Mouse (Mus musculus) heart, postnatal 36 days (tissue): ENCODE measurements around the gene Ndufb10. TPM values are rescaled to one million over a fixed set of nuclear protein-coding genes. Genes with fewer than 3 reads are reported as not detected.

Experiments used
- DNase-seq, 2 experiments: peaks; one replicate each; pipeline ENCODE4 v3.0.0; 2021 to 2022
- intact Hi-C: fragments of 180-260 bp; cut with DNase I; formaldehyde crosslinking; loops from one replicate; pipeline ENCODE4 v1.15.1; 2025
- total RNA-seq, 2 experiments: library from RNA; stranded (reverse); gene quantifications; 2 replicates each; pipeline ENCODE4 v1.2.3; 2021

The Ndufb10 gene
- total RNA-seq, 2 experiments from 2014 or later: 979 to 1,034 TPM

- DNase-seq: no peak
- intact Hi-C loops: no loop called here
These were observed 50.0 kb downstream of the Ndufb10 start for GRCm38 (mm10) chr17:24674277-24674676.

DNA sequence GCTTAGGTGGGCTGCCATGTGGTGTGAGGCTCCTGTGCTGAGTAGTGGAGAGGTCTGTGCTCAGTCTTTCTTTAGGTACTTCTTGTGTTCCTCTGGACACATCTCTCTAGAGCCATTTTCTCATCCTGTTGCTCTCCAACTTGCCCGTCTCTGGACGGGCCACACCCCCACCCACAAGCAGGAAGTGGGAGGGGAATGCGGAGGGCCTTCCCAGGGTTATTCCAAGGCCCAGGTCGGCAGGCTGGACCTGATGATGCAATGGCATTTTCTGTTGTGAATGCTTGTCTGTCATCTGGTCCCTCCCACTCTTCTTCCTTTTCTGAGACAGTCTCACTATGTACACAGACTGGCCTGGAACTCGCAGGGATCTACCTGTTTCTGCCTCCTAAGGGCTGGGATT, 52.1 kb downstream of the Ndufb10 start:
- intact Hi-C loops: no loop called here
- peak; percentile 48 to 53 for DNase-seq

Other genes with a start within 250 kb of the Ndufb10 start
- 1 to 10 TPM; 8.1 to 9.0 TPM for gene Mlst8, start 245.4 kb downstream of the Ndufb10 start, total RNA-seq
- gene Caskin1, start 235.9 kb downstream of the Ndufb10 start, total RNA-seq: under 1 TPM; 0.11 to 0.14 TPM
- gene Traf7, start 196.5 kb downstream of the Ndufb10 start, total RNA-seq: 10 to 100 TPM; 45.7 to 51.6 TPM
- not detected for gene Rab26, start 190.3 kb downstream of the Ndufb10 start, total RNA-seq
- gene Pkd1, start 174.6 kb downstream of the Ndufb10 start, total RNA-seq: 10 to 100 TPM; 45.4 to 45.6 TPM
- 100 to 1,000 TPM; 106 to 112 TPM for gene Tsc2, start 91.8 kb downstream of the Ndufb10 start, total RNA-seq
- 1 to 10 TPM; 3.3 to 4.1 TPM for gene Nthl1, start 91.8 kb downstream of the Ndufb10 start, total RNA-seq
- 100 to 1,000 TPM in 1 of 2 experiments, 10 to 100 TPM in 1; 91.1 to 140 TPM for gene Slc9a3r2, start 74.2 kb downstream of the Ndufb10 start, total RNA-seq
- not detected for gene Npw, start 66.0 kb downstream of the Ndufb10 start, total RNA-seq
- gene Zfp598, start 54.8 kb downstream of the Ndufb10 start, total RNA-seq: 10 to 100 TPM; 17.3 to 19.0 TPM
- gene Syngr3, start 34.5 kb downstream of the Ndufb10 start, total RNA-seq: under 1 TPM; 0.14 to 0.22 TPM
- gene Gfer, start 28.3 kb downstream of the Ndufb10 start, total RNA-seq: 10 to 100 TPM; 19.3 to 22.8 TPM
- 1 to 10 TPM in 1 of 2 experiments, under 1 TPM in 1; 0.33 to 1.3 TPM for gene Noxo1, start 28.2 kb downstream of the Ndufb10 start, total RNA-seq
- gene Tbl3, start 16.8 kb downstream of the Ndufb10 start, total RNA-seq: 10 to 100 TPM; 16.3 to 17.7 TPM
- not detected for gene Rnf151, start 6.4 kb downstream of the Ndufb10 start, total RNA-seq
- gene Rps2, start 6.4 kb downstream of the Ndufb10 start, total RNA-seq: 100 to 1,000 TPM; 668 to 757 TPM
- gene Rpl3l, start 3.3 kb upstream of the Ndufb10 start, total RNA-seq: 100 to 1,000 TPM; 400 to 416 TPM
- 100 to 1,000 TPM; 160 to 183 TPM for gene Msrb1, start 12.2 kb upstream of the Ndufb10 start, total RNA-seq
- gene Hs3st6, start 28.5 kb upstream of the Ndufb10 start, total RNA-seq: not detected
- not detected for gene Meiob, start 79.8 kb upstream of the Ndufb10 start, total RNA-seq
- 100 to 1,000 TPM; 102 to 104 TPM for gene Hagh, start 115.7 kb upstream of the Ndufb10 start, total RNA-seq
- gene Fahd1, start 125.9 kb upstream of the Ndufb10 start, total RNA-seq: 10 to 100 TPM; 72.0 to 76.5 TPM
- 1 to 10 TPM; 7.7 to 8.8 TPM for gene Igfals, start 141.5 kb upstream of the Ndufb10 start, total RNA-seq
- gene Nubp2, start 161.9 kb upstream of the Ndufb10 start, total RNA-seq: 10 to 100 TPM; 20.0 to 22.4 TPM
- 10 to 100 TPM; 26.3 to 28.0 TPM for gene Spsb3, start 162.2 kb upstream of the Ndufb10 start, total RNA-seq
- 10 to 100 TPM; 18.8 to 19.0 TPM for gene Eme2, start 170.6 kb upstream of the Ndufb10 start, total RNA-seq
- 100 to 1,000 TPM; 103 to 113 TPM for gene Mrps34, start 170.6 kb upstream of the Ndufb10 start, total RNA-seq
- gene Nme3, start 172.0 kb upstream of the Ndufb10 start, total RNA-seq: 10 to 100 TPM; 30.2 to 32.4 TPM
- gene Mapk8ip3, start 212.5 kb upstream of the Ndufb10 start, total RNA-seq: 10 to 100 TPM; 58.9 to 63.0 TPM
- 1 to 10 TPM; 6.4 to 7.9 TPM for gene Jpt2, start 236.2 kb upstream of the Ndufb10 start, total RNA-seq